Mouse (Mus musculus) CH12.LX (cell line): Measurements from ENCODE around the gene Herc2. TPM values are rescaled to one million over a fixed set of nuclear protein-coding genes. Genes with fewer than 3 reads are reported as not detected.

ENCODE experiments used
- DNase-seq: peaks from one replicate; pipeline ENCODE4 v3.0.0-alpha.2; 2013; ENCODE audit errors: extremely low read depth
- H3K27ac ChIP-seq: 2 replicates; pipeline ENCODE4 v1.5.1; 2012; ENCODE audit warnings: low read depth, mild to moderate bottlenecking, control low read depth, moderate library complexity; ENCODE audit not compliant: insufficient read depth
- H3K27me3 ChIP-seq: replicated peaks from 2 replicates; pipeline ENCODE3; 2012; ENCODE audit warnings: inconsistent platforms
- H3K36me3 ChIP-seq, 2 experiments: replicated peaks in 1 of 2; 2 replicates each; pipeline versions ENCODE3 to v1.6.1; 2012; ENCODE audit warnings: inconsistent platforms in 1 of 2, low read length in 1 of 2, mild to moderate bottlenecking in 1 of 2, mixed read lengths in 1 of 2, moderate library complexity in 1 of 2; ENCODE audit not compliant: control insufficient read depth in 1 of 2, insufficient read depth in 1 of 2
- H3K4me1 ChIP-seq, 2 experiments: 2 replicates each; pipeline ENCODE4 v1.6.1; 2012; ENCODE audit warnings: inconsistent platforms in 1 of 2, moderate library complexity in 1 of 2; ENCODE audit not compliant: insufficient read depth in 2 of 2, control insufficient read depth in 1 of 2
- H3K4me2 ChIP-seq: 2 replicates; pipeline ENCODE4 v1.6.1; 2012; ENCODE audit warnings: low read depth, mild to moderate bottlenecking, control low read depth; ENCODE audit not compliant: poor library complexity, insufficient read depth, severe bottlenecking
- H3K4me3 ChIP-seq, 3 experiments: fragments of 150-350 bp in 1 of 3; sonication (generic) in 1 of 3; replicated peaks in 1 of 3; 2 replicates each; pipeline versions ENCODE3 to v1.5.1; 2011 to 2012; ENCODE audit warnings: low read depth in 2 of 3, low read length in 2 of 3, mild to moderate bottlenecking in 2 of 3, moderate library complexity in 2 of 3, control low read depth in 1 of 3, improper control_type of control experiment in 1 of 3, inconsistent platforms in 1 of 3, mixed read lengths in 1 of 3; ENCODE audit not compliant: poor library complexity in 1 of 3
- H3K79me2 ChIP-seq: replicated peaks from 2 replicates; pipeline ENCODE4 v1.6.1; 2012; ENCODE audit warnings: mild to moderate bottlenecking, moderate library complexity; ENCODE audit not compliant: control insufficient read depth, poor library complexity, insufficient read depth, severe bottlenecking; ENCODE audit errors: extremely low read depth
- H3K9ac ChIP-seq: 2 replicates; pipeline ENCODE4 v1.6.1; 2012; ENCODE audit warnings: low read depth, mild to moderate bottlenecking, control low read depth, moderate library complexity; ENCODE audit not compliant: insufficient read depth
- H3K9me3 ChIP-seq: replicated peaks from 2 replicates; pipeline ENCODE3; 2012; ENCODE audit warnings: low read length, inconsistent platforms, mixed read lengths
- CHD1 ChIP-seq: IDR thresholded peaks from 2 replicates; pipeline ENCODE4 v1.6.1; 2012; ENCODE audit warnings: low read depth, low read length, improper control_type of control experiment, inconsistent platforms
- GABPA ChIP-seq: IDR thresholded peaks from 2 replicates; pipeline ENCODE4 v1.6.1; 2012; ENCODE audit warnings: low read depth, low read length, improper control_type of control experiment, inconsistent platforms; ENCODE audit not compliant: insufficient replicate concordance
- HCFC1 ChIP-seq: IDR thresholded peaks from 2 replicates; pipeline ENCODE4 v1.6.1; 2012; ENCODE audit warnings: low read depth, mild to moderate bottlenecking, inconsistent platforms, low read length, improper control_type of control experiment
- IRF4 ChIP-seq: IDR thresholded peaks from 2 replicates; pipeline ENCODE4 v1.6.1; 2014; ENCODE audit warnings: low read depth, mild to moderate bottlenecking, inconsistent platforms, low read length, improper control_type of control experiment
- KAT2A ChIP-seq: IDR thresholded peaks from 2 replicates; pipeline ENCODE4 v1.6.1; 2012; ENCODE audit warnings: low read length, improper control_type of control experiment, inconsistent platforms; ENCODE audit not compliant: insufficient replicate concordance
- NRF1 ChIP-seq: IDR thresholded peaks from 2 replicates; pipeline ENCODE4 v1.6.1; 2014; ENCODE audit warnings: low read depth, mild to moderate bottlenecking, inconsistent platforms, low read length, improper control_type of control experiment, moderate library complexity
- PAX5 ChIP-seq: IDR thresholded peaks from 2 replicates; pipeline ENCODE4 v1.6.1; 2012; ENCODE audit warnings: low read length, inconsistent platforms, mixed read lengths
- POLR2A ChIP-seq: IDR thresholded peaks from 2 replicates; pipeline ENCODE4 v1.6.1; 2011; ENCODE audit warnings: low read depth, mild to moderate bottlenecking, improper control_type of control experiment, low read length
- POLR2AphosphoS2 ChIP-seq: IDR thresholded peaks from 2 replicates; pipeline ENCODE4 v1.6.1; 2011; ENCODE audit warnings: low read depth, low read length, improper control_type of control experiment
- TCF12 ChIP-seq: IDR thresholded peaks from 2 replicates; pipeline ENCODE4 v1.6.1; 2014; ENCODE audit warnings: low read depth, mild to moderate bottlenecking, inconsistent platforms, low read length, improper control_type of control experiment
- USF2 ChIP-seq: conservative IDR thresholded peaks from 2 replicates; pipeline ENCODE4 v1.6.1; 2011; ENCODE audit warnings: low read depth, low read length, improper control_type of control experiment
- ZKSCAN1 ChIP-seq: IDR thresholded peaks from 2 replicates; pipeline ENCODE4 v1.6.1; 2012; ENCODE audit warnings: low read depth, inconsistent platforms, low read length, improper control_type of control experiment, borderline replicate concordance
- ZMIZ1 ChIP-seq: IDR thresholded peaks from 2 replicates; pipeline ENCODE4 v1.6.1; 2012; ENCODE audit warnings: low read depth, mild to moderate bottlenecking, inconsistent platforms, low read length, improper control_type of control experiment
- dilution Hi-C: fragments of 300-500 bp; cut with MboI; formaldehyde crosslinking; loops from 2 replicates; pipeline ENCODE4 v1.14.3; 2020; ENCODE audit warnings: low sequenced_read_pairs; ENCODE audit not compliant: extremely low pct_unique_long_range_greater_than_20kb, extremely low pct_ligation_motif_present
- in situ Hi-C: fragments of 300-500 bp; cut with MboI; formaldehyde crosslinking; loops from 3 replicates; pipeline ENCODE4 v1.14.3; 2019; ENCODE audit warnings: low sequenced_read_pairs, low pct_ligation_motif_present, low pct_unique_long_range_greater_than_20kb, mixed read lengths
- polyA plus RNA-seq: library from polyadenylated mRNA; unstranded; fragments of >175 nt; gene quantifications from 2 replicates; pipeline ENCODE4 v1.2.1, GENCODE M21; 2012; ENCODE audit warnings: low read depth; ENCODE audit not compliant: insufficient read length
- total RNA-seq, 2 experiments: library from RNA; depleted of rRNA; stranded (reverse); fragments of 300-350 nt in 1 of 2; fragments of >200 nt in 1 of 2; gene quantifications; 2 replicates each; pipeline ENCODE4 v1.2.3; 2012 to 2014

The Herc2 gene
- total and polyA plus RNA-seq, 3 experiments: 9.7 to 27.6 (median 18.2) TPM

GRCm38 (mm10) chr7:56235794-56236423 is 185.9 kb downstream of the Herc2 start:
- H3K9me3 ChIP-seq: no peaks in the 10 kb centered on the region
- H3K27ac ChIP-seq: no peak overlapping the region
- dilution Hi-C loops: no loop called here
- H3K9ac ChIP-seq: no peak overlapping the region
- peaks cover 3 to 10% of the 10 kb centered on the region in 2 experiments for H3K36me3 ChIP-seq
- no peaks in the 10 kb centered on the region for H3K27me3 ChIP-seq
- no peaks in the 10 kb centered on the region for H3K79me2 ChIP-seq
- in situ Hi-C loops: loop anchor here (10.0 kb wide), 1 partner anchor 461 kb away; no protein-coding TSS in a partner anchor
- peaks cover 5 to 21% of the 10 kb centered on the region in 2 experiments; a peak in 3 of 4 replicates for H3K4me1 ChIP-seq
- no peak overlapping the region for H3K4me3 ChIP-seq
- TF ChIP-seq KAT2A (no peak), IRF4 (no peak), CHD1 (no peak), GABPA (no peak), ZMIZ1 (no peak), TCF12 (no peak), NRF1 (no peak)
- no peak overlapping the region for H3K4me2 ChIP-seq
- no peak for DNase-seq

- Histone ChIP-seq H3K9ac (no peak overlapping the region), H3K27ac (no peak overlapping the region)
- TF ChIP-seq HCFC1: no peak
- TF ChIP-seq, all 38 proteins: peak for 0
- H3K4me1 ChIP-seq: peaks cover 5 to 21% of the 10 kb centered on the region in 2 experiments; a peak in 3 of 4 replicates
- H3K36me3 ChIP-seq: peaks cover 0 to 6% of the 10 kb centered on the region in 2 experiments
- dilution Hi-C loops: no loop called here
- no peaks in the 10 kb centered on the region for H3K79me2 ChIP-seq
- no peak overlapping the region for H3K4me3 ChIP-seq
- no peaks in the 10 kb centered on the region for H3K27me3 ChIP-seq
- H3K9me3 ChIP-seq: no peaks in the 10 kb centered on the region
- no peak for DNase-seq
- H3K4me2 ChIP-seq: no peak overlapping the region
- in situ Hi-C loops: loop anchor here (10.0 kb wide), 1 partner anchor 462 kb away; no protein-coding TSS in a partner anchor
These were observed 186.6 kb downstream of the Herc2 start for GRCm38 (mm10) chr7:56236617-56237016.

GRCm38 (mm10) chr7:56239543-56239942 is 189.5 kb downstream of the Herc2 start, which contains the start of gene Oca2:
Gene Oca2, plus strand, starts transcription at chr7:56239760.
- in situ Hi-C loops: loop anchor here (10.0 kb wide), 1 partner anchor 465 kb away; no protein-coding TSS in a partner anchor
- Histone ChIP-seq H3K4me2 (no peak within 1 kb of the TSS), H3K27me3 (no peaks in the 10 kb centered on the region), H3K27ac (no peak within 1 kb of the TSS), H3K36me3 (no peaks in the 10 kb centered on the region), H3K4me3 (no peak within 1 kb of the TSS), H3K9ac (no peak within 1 kb of the TSS), H3K4me1 (peaks cover 5 to 25% of the 10 kb centered on the region in 2 experiments), H3K9me3 (no peaks in the 10 kb centered on the region), H3K79me2 (no peaks in the 10 kb centered on the region)
- DNase-seq: no peak
- dilution Hi-C loops: no loop called here
- TF ChIP-seq POLR2AphosphoS2 (no peak), ZKSCAN1 (no peak), GABPA (no peak), POLR2A (no peak), PAX5 (no peak), USF2 (no peak)
